Mouse (Mus musculus): ENCODE measurements around the gene Fam198a.
A peak's percentile ranks its signal among the peaks of the same experiment; 100 is the strongest.
"Not testable (repeated sequence)": the region's sequence is repeated elsewhere in the genome, so short reads cannot be mapped to it uniquely, and the experiment has no call there.

Gene Fam198a

DNA sequence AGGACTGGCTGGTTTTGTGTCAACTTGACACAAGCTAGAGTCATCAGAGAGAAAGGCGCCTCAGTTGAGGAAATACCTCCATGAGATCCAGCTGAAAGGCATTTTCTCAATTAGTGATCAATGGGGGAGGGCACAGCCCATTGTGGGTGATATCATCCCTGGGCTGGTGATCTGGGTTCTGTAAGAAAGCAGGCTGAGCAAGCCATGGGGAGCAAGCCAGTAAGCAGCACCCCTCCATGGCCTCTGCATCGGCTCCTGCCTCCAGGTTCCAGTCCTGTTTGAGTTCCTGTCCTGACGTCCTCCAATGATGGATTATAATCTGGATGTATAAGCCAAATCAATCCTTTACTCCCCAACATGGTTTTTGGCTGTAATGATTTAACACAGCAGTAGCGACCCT, 70.4 kb downstream of the Fam198a start:
- DNase-seq (ENCODE audit: low spot score), result not testable (repeated sequence)

DNA sequence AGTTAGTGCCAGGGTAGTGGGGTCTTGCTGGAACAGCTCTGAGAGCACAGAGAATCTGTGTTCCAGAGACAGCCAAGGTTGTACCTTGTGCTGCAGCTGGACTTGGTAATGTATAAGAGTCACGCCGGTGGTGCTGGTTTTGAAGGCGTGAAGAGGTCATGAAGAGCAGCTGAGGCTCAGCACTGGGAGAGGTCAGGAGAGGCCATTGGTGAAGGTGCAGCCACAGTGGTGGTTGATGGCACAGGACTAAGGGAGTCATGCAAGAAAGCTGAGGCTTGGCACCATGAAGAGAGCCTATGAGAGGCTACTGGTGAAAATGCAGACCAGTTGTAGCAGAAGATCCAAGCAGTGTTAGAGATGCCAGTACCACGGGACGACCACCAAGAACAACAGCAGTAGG, 70.8 kb downstream of the Fam198a start:
- DNase-seq (ENCODE audit: low spot score), result no peak

DNA sequence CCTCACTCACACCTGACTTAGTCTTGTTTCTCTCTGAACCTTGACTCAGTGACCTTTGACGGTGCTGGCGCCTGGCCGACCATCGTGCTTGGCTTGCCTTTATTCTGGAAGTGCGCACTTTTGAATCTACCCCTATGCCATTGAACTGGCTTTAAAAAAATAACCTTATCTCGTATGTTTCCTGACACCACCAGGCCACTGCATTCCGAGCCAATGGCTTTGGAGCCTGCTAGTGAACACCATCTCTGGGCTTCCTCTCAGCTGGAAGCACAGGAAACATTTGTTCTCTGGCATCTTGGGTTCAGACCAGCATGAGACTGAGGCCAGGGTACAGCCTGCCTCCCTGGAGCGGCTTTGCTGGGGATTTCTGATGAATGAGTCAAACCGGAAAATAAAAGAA, 72.0 kb downstream of the Fam198a start:
- peak; percentile 78 for DNase-seq (ENCODE audit: low spot score)

DNA sequence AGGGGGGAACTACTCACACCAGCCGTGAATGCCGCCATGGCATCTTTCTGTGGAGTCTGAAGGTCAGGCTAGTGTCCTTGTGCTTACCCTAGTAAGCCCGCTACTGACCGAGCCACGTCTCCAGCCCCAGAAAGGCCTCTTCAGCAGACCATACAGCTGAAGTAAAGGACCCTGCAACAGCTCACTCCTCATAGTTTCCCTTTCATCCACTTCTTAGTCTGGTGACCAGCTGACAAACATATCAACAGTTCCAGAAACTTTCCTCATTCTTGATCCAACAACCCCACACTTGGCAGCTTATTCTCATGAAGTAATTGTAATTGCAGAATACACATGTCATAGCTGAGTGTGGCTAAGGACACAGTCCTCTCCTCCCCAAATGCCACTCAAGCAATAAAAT, 73.1 kb downstream of the Fam198a start:
- peak; percentile 94 for DNase-seq (ENCODE audit: low spot score)

- no peak for DNase-seq (ENCODE audit: low spot score)
These were observed 73.6 kb downstream of the Fam198a start for GRCm38 (mm10) chr9:122024419-122024818.

DNA sequence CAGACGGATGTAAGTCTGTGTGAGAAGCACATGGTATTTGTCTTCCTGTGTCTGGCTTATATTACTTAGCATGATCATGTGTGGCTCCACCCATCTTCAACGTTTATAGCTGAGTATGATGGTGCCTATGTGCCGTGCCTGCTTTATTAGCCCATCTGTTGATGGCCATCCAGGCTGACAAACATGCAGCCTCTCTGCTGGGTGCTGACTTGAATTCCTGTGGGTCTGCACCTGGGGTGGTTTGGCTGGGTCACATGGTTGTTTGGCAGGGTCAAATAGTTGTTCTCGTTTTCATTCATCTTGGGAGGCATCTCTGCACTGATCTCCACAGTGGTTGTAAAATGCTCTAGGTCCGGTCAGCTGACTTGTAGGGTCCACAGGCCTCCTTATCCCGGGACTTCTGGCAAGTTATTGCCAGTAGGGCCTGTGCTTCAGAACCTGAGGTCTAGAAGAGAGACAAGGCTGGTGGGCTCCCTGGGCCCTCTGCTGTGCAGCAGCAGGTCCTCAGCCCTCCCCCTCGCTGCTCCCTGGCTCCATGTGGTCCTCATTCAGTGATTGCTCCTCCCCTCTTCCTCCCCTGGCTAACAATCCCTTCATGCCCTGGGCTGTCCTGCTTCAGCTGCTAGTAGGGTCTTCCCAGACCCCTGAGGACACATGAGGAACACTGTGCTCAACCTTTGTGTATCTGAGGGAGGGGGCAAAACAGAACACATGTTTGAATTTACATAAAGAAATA, 75.2 kb downstream of the Fam198a start:
- no peak for DNase-seq (ENCODE audit: low spot score)

DNA sequence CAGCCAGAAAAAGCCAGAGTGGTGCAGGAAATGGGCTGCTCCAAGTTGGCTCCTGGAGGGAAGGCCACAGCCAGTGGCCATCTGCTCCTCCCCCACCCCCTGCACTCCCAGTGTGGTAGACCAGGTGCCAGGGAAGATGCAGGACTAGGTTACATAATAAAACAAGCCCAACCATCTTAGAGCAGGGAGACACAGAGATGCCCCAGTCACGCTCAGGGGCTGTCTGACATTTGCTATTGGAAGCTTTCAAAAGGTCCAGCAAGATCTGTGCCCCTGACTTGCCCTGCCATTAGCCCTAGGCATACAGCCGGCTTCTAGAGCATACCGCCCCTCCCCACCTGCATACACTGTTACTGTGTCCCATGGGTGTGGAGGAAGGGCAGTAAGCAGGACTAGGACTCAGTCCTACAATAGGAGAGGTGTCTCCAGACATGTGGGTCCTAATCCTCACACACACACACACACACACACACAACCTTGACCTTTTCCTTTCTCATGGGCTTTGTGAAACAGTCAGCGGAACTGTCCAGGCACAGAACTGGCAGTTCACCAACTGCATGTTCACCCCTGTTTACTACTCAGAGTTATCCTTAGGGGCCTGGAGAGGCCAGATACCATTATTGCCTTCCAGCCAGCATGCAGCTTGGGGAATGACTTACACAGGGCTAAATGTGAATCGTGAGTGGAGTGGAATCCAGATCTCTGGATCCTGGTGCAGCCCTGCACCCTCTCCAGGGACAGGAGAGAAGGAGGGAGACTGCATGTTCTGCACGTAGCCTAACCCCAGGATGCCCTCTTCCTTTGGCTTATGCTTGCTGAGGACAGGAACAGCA, 76.5 kb downstream of the Fam198a start:
- peak; percentile 77 for DNase-seq (ENCODE audit: low spot score)

- DNase-seq (ENCODE audit: low spot score), result peak; percentile 70
These were observed 77.3 kb downstream of the Fam198a start for GRCm38 (mm10) chr9:122027914-122028745.

GRCm38 (mm10) chr9:122029765-122030164, 79.0 kb downstream of the Fam198a start:
- no peak for DNase-seq (ENCODE audit: low spot score)

Measured in adipocyte (in vitro differentiated cells).